Mouse (Mus musculus) T-helper 1 cell (primary cell): ENCODE measurements around the gene Acer3.
"Not testable (repeated sequence)": the region's sequence is repeated elsewhere in the genome, so short reads cannot be mapped to it uniquely, and the experiment has no call there.

Experiments
- in situ Hi-C: fragments of 300-600 bp; cut with MboI, MseI; formaldehyde crosslinking; loops from one replicate; pipeline ENCODE4 v1.15.1; 2025; ENCODE audit warnings: high pct_unique_total_duplicates

The Acer3 gene

GRCm38 (mm10) chr7:98292901-98293300 is 28.1 kb downstream of the Acer3 start:
- in situ Hi-C loops, result no loop called here

GRCm38 (mm10) chr7:98289585-98289984 is 31.4 kb downstream of the Acer3 start:
- in situ Hi-C loops, result no loop called here

GRCm38 (mm10) chr7:98276263-98276662 is 44.7 kb downstream of the Acer3 start:
- in situ Hi-C loops, result no loop called here

- in situ Hi-C loops, result loop anchor here (10.0 kb wide), 1 partner anchor 617 kb away; no protein-coding TSS in a partner anchor
Measured at GRCm38 (mm10) chr7:98268166-98268565, 52.8 kb downstream of the Acer3 start.

GRCm38 (mm10) chr7:98252520-98252919 is 68.5 kb downstream of the Acer3 start:
- in situ Hi-C loops, result no loop called here

GRCm38 (mm10) chr7:98236686-98237359 is 84.2 kb downstream of the Acer3 start:
- in situ Hi-C loops, result no loop called here

- in situ Hi-C loops, result no loop called here
Measured at GRCm38 (mm10) chr7:98223796-98224195, 97.2 kb downstream of the Acer3 start.

GRCm38 (mm10) chr7:98216713-98217112 is 104.3 kb downstream of the Acer3 start:
- in situ Hi-C loops, result no loop called here

- in situ Hi-C loops, result no loop called here
Measured at GRCm38 (mm10) chr7:98202946-98203345, 118.1 kb downstream of the Acer3 start.

- in situ Hi-C loops, result no loop called here
Measured at GRCm38 (mm10) chr7:98201493-98202028, 119.4 kb downstream of the Acer3 start.

- in situ Hi-C loops, result no loop called here
Measured at GRCm38 (mm10) chr7:98200396-98200795, 120.6 kb downstream of the Acer3 start.

- in situ Hi-C loops, result no loop called here
Measured at GRCm38 (mm10) chr7:98199381-98199780, 121.6 kb downstream of the Acer3 start, which contains the start of gene B3gnt6. B3gnt6 (minus strand) TSS chr7:98199481.

GRCm38 (mm10) chr7:98195151-98195801 is 125.7 kb downstream of the Acer3 start:
- in situ Hi-C loops, result no loop called here

GRCm38 (mm10) chr7:98194026-98194792 is 126.8 kb downstream of the Acer3 start:
- in situ Hi-C loops, result no loop called here

GRCm38 (mm10) chr7:98193515-98194025 is 127.4 kb downstream of the Acer3 start:
- in situ Hi-C loops, result no loop called here

- in situ Hi-C loops, result no loop called here
Measured at GRCm38 (mm10) chr7:98191571-98192250, 129.3 kb downstream of the Acer3 start.

- in situ Hi-C loops, result no loop called here
Measured at GRCm38 (mm10) chr7:98190578-98190977, 130.4 kb downstream of the Acer3 start.

- in situ Hi-C loops, result no loop called here
Measured at GRCm38 (mm10) chr7:98189745-98190144, 131.3 kb downstream of the Acer3 start.

GRCm38 (mm10) chr7:98188680-98189079 is 132.3 kb downstream of the Acer3 start:
- in situ Hi-C loops, result no loop called here

- in situ Hi-C loops, result no loop called here
Measured at GRCm38 (mm10) chr7:98188238-98188637, 132.8 kb downstream of the Acer3 start.

GRCm38 (mm10) chr7:98187332-98187731 is 133.7 kb downstream of the Acer3 start:
- in situ Hi-C loops, result not testable (repeated sequence)
